Mouse (Mus musculus): ENCODE measurements around the gene Setdb1. TPM values are rescaled to one million over a fixed set of nuclear protein-coding genes. Genes with fewer than 3 reads are reported as not detected.

Setdb1 gene
- total RNA-seq, 2 experiments from 2014 or later: 20.0 to 25.2 TPM

GRCm38 (mm10) chr3:95274453-95274852, 82.5 kb downstream of the Setdb1 start:
- no peak for DNase-seq (ENCODE audit: low spot score in 2 of 2)

Other genes with a start within 250 kb of the Setdb1 start
- gene Vps72, start 246.2 kb downstream of the Setdb1 start, total RNA-seq (2021): 10 to 100 TPM; 45.8 to 59.5 TPM
- 1 to 10 TPM in 1 of 2 experiments, not detected in 1; 1.2 TPM for gene Tmod4, start 232.7 kb downstream of the Setdb1 start, total RNA-seq (2021)
- gene Scnm1, start 223.2 kb downstream of the Setdb1 start, total RNA-seq (2021): 10 to 100 TPM; 25.6 to 33.4 TPM
- gene Lysmd1, start 223.1 kb downstream of the Setdb1 start, total RNA-seq (2021): 1 to 10 TPM; 6.6 to 7.8 TPM
- 1 to 10 TPM; 3.0 to 4.5 TPM for gene Tnfaip8l2, start 214.8 kb downstream of the Setdb1 start, total RNA-seq (2021)
- 1 to 10 TPM; 1.6 to 2.5 TPM for gene Sema6c, start 196.7 kb downstream of the Setdb1 start, total RNA-seq (2021)
- gene Gabpb2, start 139.3 kb downstream of the Setdb1 start, total RNA-seq (2021): 10 to 100 TPM; 21.4 to 22.1 TPM
- gene Cdc42se1, start 128.5 kb downstream of the Setdb1 start, total RNA-seq (2021): 10 to 100 TPM; 62.8 to 75.0 TPM
- 1 to 10 TPM; 5.9 to 6.2 TPM for gene Mllt11, start 125.0 kb downstream of the Setdb1 start, total RNA-seq (2021)
- gene Gm128, start 115.6 kb downstream of the Setdb1 start, total RNA-seq (2021): under 1 TPM; 0.17 to 0.26 TPM
- gene Bnipl, start 106.0 kb downstream of the Setdb1 start, total RNA-seq (2021): not detected
- 100 to 1,000 TPM in 1 of 2 experiments, 10 to 100 TPM in 1; 75.5 to 124 TPM for gene Mindy1, start 75.9 kb downstream of the Setdb1 start, total RNA-seq (2021)
- 10 to 100 TPM; 20.1 to 21.9 TPM for gene Prune1, start 75.1 kb downstream of the Setdb1 start, total RNA-seq (2021)
- 1 to 10 TPM; 1.4 to 1.7 TPM for gene Anxa9, start 50.0 kb downstream of the Setdb1 start, total RNA-seq (2021)
- 100 to 1,000 TPM; 191 to 231 TPM for gene Cers2, start 42.4 kb downstream of the Setdb1 start, total RNA-seq (2021)
- gene 4930558C23Rik, start 45.6 kb upstream of the Setdb1 start, total RNA-seq (2021): not detected
- gene Arnt, start 77.2 kb upstream of the Setdb1 start, total RNA-seq (2021): 10 to 100 TPM; 50.1 to 60.5 TPM
- 1 to 10 TPM; 5.0 to 5.9 TPM for gene Ctsk, start 142.1 kb upstream of the Setdb1 start, total RNA-seq (2021)
- 100 to 1,000 TPM in 1 of 2 experiments, 10 to 100 TPM in 1; 71.3 to 153 TPM for gene Ctss, start 169.6 kb upstream of the Setdb1 start, total RNA-seq (2021)
- gene Hormad1, start 202.5 kb upstream of the Setdb1 start, total RNA-seq (2021): not detected
- 10 to 100 TPM; 32.6 to 37.1 TPM for gene Golph3l, start 231.7 kb upstream of the Setdb1 start, total RNA-seq (2021)